ENCODE assay signal across 11 mouse cellular contexts in the genomic region with DNA sequence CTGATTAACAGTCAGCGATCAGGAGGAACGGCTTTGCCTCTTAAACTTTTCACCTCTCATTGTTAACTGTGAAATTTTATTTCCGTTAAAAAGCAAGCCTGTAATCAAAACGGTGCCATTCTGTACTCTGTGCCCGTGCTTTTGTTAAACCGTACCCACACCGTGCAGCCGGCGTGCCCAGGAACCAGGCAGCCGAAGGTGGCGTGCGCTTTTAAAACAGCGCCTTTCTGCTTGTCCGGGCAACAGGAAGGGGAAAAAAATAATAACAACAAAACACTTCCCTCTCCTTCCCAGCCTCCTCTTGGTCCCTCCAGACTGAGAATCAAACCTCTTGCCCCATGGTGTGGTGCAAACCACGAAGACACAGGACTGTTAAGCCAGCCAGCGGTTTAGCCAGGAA.
DNase-seq lines count a peak whose midpoint lies in the region; ATAC-seq lines count a peak whose summit lies in the region.
"Had no signal": no experiment of that assay in that cellular context is flagged by ENCODE, and none has a peak within 500 bp of the region (broad histone marks: within the 10 kb centered on the region; RNA-seq: fewer than 3 reads in every experiment).

No protein-coding gene starts in this region.

- H3K4me2 ChIP-seq in kidney, embryonic 14.5 days (replicated peaks; ENCODE audit: low read depth, low read length) = no peak overlapping the region
- 0 out of 2 replicates have a peak overlapping the region, but pooled peaks have one; percentile 10 for H3K4me2 ChIP-seq in hindbrain, embryonic 13.5 days
- peak overlapping the region; percentile 41 for H3K4me2 ChIP-seq in midbrain, embryonic 13.5 days (replicated peaks)

- no peak overlapping the region for H3K4me3 ChIP-seq in kidney, embryonic 14.5 days (ENCODE audit: low read length)
- H3K4me3 ChIP-seq in forebrain, embryonic 10.5 days = peak overlapping the region; percentile 44
- no peak overlapping the region for H3K4me3 ChIP-seq in hindbrain, embryonic 13.5 days
- H3K4me3 ChIP-seq in midbrain, embryonic 13.5 days (replicated peaks) = no peak overlapping the region
- H3K4me3 ChIP-seq: liver, embryonic 12.5 days had no signal

- H3K9me3 ChIP-seq in kidney, embryonic 14.5 days (ENCODE audit: control insufficient read depth, low read length) = no peaks in the 10 kb centered on the region
- no peaks in the 10 kb centered on the region for H3K9me3 ChIP-seq in forebrain, embryonic 10.5 days
- no peaks in the 10 kb centered on the region for H3K9me3 ChIP-seq in hindbrain, embryonic 13.5 days
- H3K9me3 ChIP-seq in midbrain, embryonic 13.5 days = no peaks in the 10 kb centered on the region
- H3K9me3 ChIP-seq: liver, embryonic 12.5 days had no signal

- H3K4me1 ChIP-seq in kidney, embryonic 14.5 days (ENCODE audit: control insufficient read depth, insufficient read depth, low read length) = no peaks in the 10 kb centered on the region
- H3K4me1 ChIP-seq in forebrain, embryonic 10.5 days = peaks cover 58% of the 10 kb centered on the region
- peaks cover 5% of the 10 kb centered on the region; the same call in 1 of the 2 replicates for H3K4me1 ChIP-seq in hindbrain, embryonic 13.5 days (replicated peaks)
- peaks cover 25% of the 10 kb centered on the region for H3K4me1 ChIP-seq in midbrain, embryonic 13.5 days (replicated peaks)
- H3K4me1 ChIP-seq: liver, embryonic 12.5 days had no signal

- H3K9ac ChIP-seq in kidney, embryonic 14.5 days (ENCODE audit: low read depth, low read length) = no peak overlapping the region
- H3K9ac ChIP-seq in hindbrain, embryonic 13.5 days = no peak overlapping the region
- no peak overlapping the region for H3K9ac ChIP-seq in midbrain, embryonic 13.5 days (replicated peaks)
- H3K9ac ChIP-seq: liver, embryonic 12.5 days had no signal

- no peaks in the 10 kb centered on the region for H3K36me3 ChIP-seq in kidney, embryonic 14.5 days (ENCODE audit: control insufficient read depth, insufficient read depth, low read length)
- H3K36me3 ChIP-seq in forebrain, embryonic 10.5 days (replicated peaks) = no peaks in the 10 kb centered on the region
- no peaks in the 10 kb centered on the region for H3K36me3 ChIP-seq in hindbrain, embryonic 13.5 days
- H3K36me3 ChIP-seq in midbrain, embryonic 13.5 days = no peaks in the 10 kb centered on the region
- H3K36me3 ChIP-seq: liver, embryonic 12.5 days had no signal

- ATAC-seq in kidney, embryonic 14.5 days (ENCODE audit: low FRiP score, low TSS enrichment) = no peak
- ATAC-seq in hindbrain, embryonic 13.5 days (ENCODE audit: low FRiP score) = no peak
- no peak for ATAC-seq in midbrain, embryonic 13.5 days
- ATAC-seq: liver, embryonic 12.5 days had no signal

- WGBS in kidney, embryonic 14.5 days = 2% methylated on average over 16 of the region's 16 CpGs
- WGBS in forebrain, embryonic 10.5 days = under 1% methylated on average over 16 of the region's 16 CpGs
- 3% methylated on average over 16 of the region's 16 CpGs for WGBS in hindbrain, embryonic 13.5 days
- WGBS in midbrain, embryonic 13.5 days = 2% methylated on average over 16 of the region's 16 CpGs

- H3K27ac ChIP-seq in kidney, embryonic 14.5 days (ENCODE audit: low read depth, low read length) = no peak overlapping the region
- peak overlapping the region; percentile 27; the same call in 1 of the 2 replicates for H3K27ac ChIP-seq in forebrain, embryonic 10.5 days
- no peak overlapping the region for H3K27ac ChIP-seq in hindbrain, embryonic 13.5 days
- H3K27ac ChIP-seq in midbrain, embryonic 13.5 days = peak overlapping the region; percentile 40
- H3K27ac ChIP-seq: liver, embryonic 12.5 days had no signal

- H3K27me3 ChIP-seq in kidney, embryonic 14.5 days (ENCODE audit: control insufficient read depth, insufficient read depth, low read length) = peaks cover 80% of the 10 kb centered on the region
- H3K27me3 ChIP-seq in forebrain, embryonic 10.5 days (ENCODE audit: poor library complexity, severe bottlenecking) = peaks cover 92% of the 10 kb centered on the region
- peaks cover 97% of the 10 kb centered on the region for H3K27me3 ChIP-seq in hindbrain, embryonic 13.5 days
- H3K27me3 ChIP-seq in midbrain, embryonic 13.5 days = peaks cover 92% of the 10 kb centered on the region

- DNase-seq in kidney, adult 9 months = peak; percentile 14
- peak; percentile 27 for DNase-seq in forebrain, embryonic 10.5 days (ENCODE audit: extremely low spot score, low spot score)
- no peak for DNase-seq in urinary bladder, postnatal 36 days (ENCODE audit: low spot score in 2 of 2)
- no peak for DNase-seq in adrenal gland, adult 2 months
- no peak for DNase-seq in lung, postnatal 25 days (ENCODE audit: low spot score)
- DNase-seq: cerebellum, postnatal 25 days; gastrocnemius, postnatal 36 days had no signal

Comparison
In these comparisons a context has a peak if more than half of its experiments do, and no peak if none do; other contexts are left out.
1. DNase-seq: peak in kidney, adult 9 months (single experiment) and forebrain, embryonic 10.5 days (single experiment); none in urinary bladder, postnatal 36 days (0 of 2), adrenal gland, adult 2 months (single experiment) and lung, postnatal 25 days (single experiment).
2. H3K27ac ChIP-seq: peak in forebrain, embryonic 10.5 days (single experiment) and midbrain, embryonic 13.5 days (single experiment); none in kidney, embryonic 14.5 days (single experiment) and hindbrain, embryonic 13.5 days (single experiment).